Mouse (Mus musculus): Measurements from ENCODE around the gene Med13l. TPM values are rescaled to one million over a fixed set of nuclear protein-coding genes. Genes with fewer than 3 reads are reported as not detected.

Gene Med13l
- total and polyA plus RNA-seq, 2 experiments, result 4.2 to 5.0 TPM

GRCm38 (mm10) chr5:118618963-118619610, 58.6 kb downstream of the Med13l start:
- no peak for TF ChIP-seq CTCF (IDR thresholded peaks at IDR 0.05; ENCODE audit: low read depth, low read length)
- no peak for DNase-seq (ENCODE audit: extremely low read depth, low read depth, low spot score)
- peaks cover 25% of the 10 kb centered on the region for H3K4me1 ChIP-seq (ENCODE audit: control insufficient read depth, insufficient read depth, low read length)
- H3K9ac ChIP-seq (ENCODE audit: low read depth, low read length), result no peak overlapping the region
- H3K79me2 ChIP-seq (ENCODE audit: control insufficient read depth, insufficient read depth, low read length), result peaks cover 43% of the 10 kb centered on the region
- no peak overlapping the region for H3K27ac ChIP-seq (replicated peaks; ENCODE audit: insufficient read depth, low read depth, low read length)
- H3K4me3 ChIP-seq (ENCODE audit: insufficient read depth, low read depth, low read length), result no peak overlapping the region
- WGBS, result 93% methylated on average over 12 of the region's 12 CpGs
- no peaks in the 10 kb centered on the region for H3K27me3 ChIP-seq (ENCODE audit: control insufficient read depth, insufficient read depth, low read length)
- no peaks in the 10 kb centered on the region for H3K36me3 ChIP-seq (ENCODE audit: control insufficient read depth, insufficient read depth, low read length)

GRCm38 (mm10) chr5:118619801-118620200, 59.3 kb downstream of the Med13l start:
- Histone ChIP-seq H3K4me1 (ENCODE audit: control insufficient read depth, insufficient read depth, low read length) (peaks cover 21% of the 10 kb centered on the region), H3K36me3 (ENCODE audit: control insufficient read depth, insufficient read depth, low read length) (no peaks in the 10 kb centered on the region)
- DNase-seq (ENCODE audit: extremely low read depth, low read depth, low spot score), result no peak

GRCm38 (mm10) chr5:118620330-118620910, 59.9 kb downstream of the Med13l start:
- no peaks in the 10 kb centered on the region for H3K27me3 ChIP-seq (ENCODE audit: control insufficient read depth, insufficient read depth, low read length)
- 50% methylated on average over 7 of the region's 7 CpGs for WGBS
- H3K4me3 ChIP-seq (ENCODE audit: insufficient read depth, low read depth, low read length), result no peak overlapping the region
- TF ChIP-seq CTCF (IDR thresholded peaks at IDR 0.05; ENCODE audit: low read depth, low read length), result no peak
- TF ChIP-seq POLR2A (IDR thresholded peaks at IDR 0.05; ENCODE audit: extremely low read depth, insufficient read depth, low read length), result no peak
- no peak overlapping the region for H3K9ac ChIP-seq (ENCODE audit: low read depth, low read length)
- DNase-seq (ENCODE audit: extremely low read depth, low read depth, low spot score), result peak; percentile 86
- H3K27ac ChIP-seq (replicated peaks; ENCODE audit: insufficient read depth, low read depth, low read length), result no peak overlapping the region
- peaks cover 50% of the 10 kb centered on the region for H3K79me2 ChIP-seq (ENCODE audit: control insufficient read depth, insufficient read depth, low read length)
- H3K4me1 ChIP-seq (ENCODE audit: control insufficient read depth, insufficient read depth, low read length), result peaks cover 21% of the 10 kb centered on the region
- no peaks in the 10 kb centered on the region for H3K36me3 ChIP-seq (ENCODE audit: control insufficient read depth, insufficient read depth, low read length)

More at GRCm38 (mm10) chr5:118619801-118620200, 59.3 kb downstream of the Med13l start:
- TF ChIP-seq CTCF (IDR thresholded peaks at IDR 0.05; ENCODE audit: low read depth, low read length) (no peak), POLR2A (IDR thresholded peaks at IDR 0.05; ENCODE audit: extremely low read depth, insufficient read depth, low read length) (no peak)
- H3K27me3 ChIP-seq (ENCODE audit: control insufficient read depth, insufficient read depth, low read length), result no peaks in the 10 kb centered on the region
- H3K4me3 ChIP-seq (ENCODE audit: insufficient read depth, low read depth, low read length), result no peak overlapping the region
- no peak overlapping the region for H3K9ac ChIP-seq (ENCODE audit: low read depth, low read length)
- 79% methylated on average over 7 of the region's 7 CpGs for WGBS
- H3K27ac ChIP-seq (replicated peaks; ENCODE audit: insufficient read depth, low read depth, low read length), result no peak overlapping the region
- peaks cover 48% of the 10 kb centered on the region for H3K79me2 ChIP-seq (ENCODE audit: control insufficient read depth, insufficient read depth, low read length)

GRCm38 (mm10) chr5:118621877-118622276, 61.4 kb downstream of the Med13l start:
- H3K27ac ChIP-seq (replicated peaks; ENCODE audit: insufficient read depth, low read depth, low read length), result no peak overlapping the region
- DNase-seq (ENCODE audit: extremely low read depth, low read depth, low spot score), result peak; percentile 61
- peaks cover 16% of the 10 kb centered on the region for H3K4me1 ChIP-seq (ENCODE audit: control insufficient read depth, insufficient read depth, low read length)
- H3K9ac ChIP-seq (ENCODE audit: low read depth, low read length), result no peak overlapping the region
- no peaks in the 10 kb centered on the region for H3K27me3 ChIP-seq (ENCODE audit: control insufficient read depth, insufficient read depth, low read length)
- 31% methylated on average over 4 of the region's 4 CpGs for WGBS
- peaks cover 44% of the 10 kb centered on the region for H3K79me2 ChIP-seq (ENCODE audit: control insufficient read depth, insufficient read depth, low read length)
- no peak overlapping the region for H3K4me3 ChIP-seq (ENCODE audit: insufficient read depth, low read depth, low read length)
- H3K36me3 ChIP-seq (ENCODE audit: control insufficient read depth, insufficient read depth, low read length), result no peaks in the 10 kb centered on the region
- TF ChIP-seq POLR2A (IDR thresholded peaks at IDR 0.05; ENCODE audit: extremely low read depth, insufficient read depth, low read length), result no peak
- no peak for TF ChIP-seq CTCF (IDR thresholded peaks at IDR 0.05; ENCODE audit: low read depth, low read length)

GRCm38 (mm10) chr5:118622346-118622745, 61.9 kb downstream of the Med13l start:
- 79% methylated on average over 5 of the region's 5 CpGs for WGBS
- DNase-seq (ENCODE audit: extremely low read depth, low read depth, low spot score), result peak; percentile 24

GRCm38 (mm10) chr5:118623797-118624196, 63.3 kb downstream of the Med13l start:
- no peaks in the 10 kb centered on the region for H3K27me3 ChIP-seq (ENCODE audit: control insufficient read depth, insufficient read depth, low read length)
- H3K79me2 ChIP-seq (ENCODE audit: control insufficient read depth, insufficient read depth, low read length), result peaks cover 40% of the 10 kb centered on the region
- WGBS, result 83% methylated on average over 5 of the region's 5 CpGs

More at GRCm38 (mm10) chr5:118622346-118622745, 61.9 kb downstream of the Med13l start:
- Histone ChIP-seq H3K36me3 (ENCODE audit: control insufficient read depth, insufficient read depth, low read length) (no peaks in the 10 kb centered on the region), H3K79me2 (ENCODE audit: control insufficient read depth, insufficient read depth, low read length) (peaks cover 44% of the 10 kb centered on the region), H3K9ac (ENCODE audit: low read depth, low read length) (no peak overlapping the region), H3K4me3 (ENCODE audit: insufficient read depth, low read depth, low read length) (no peak overlapping the region), H3K27me3 (ENCODE audit: control insufficient read depth, insufficient read depth, low read length) (no peaks in the 10 kb centered on the region), H3K4me1 (ENCODE audit: control insufficient read depth, insufficient read depth, low read length) (peaks cover 16% of the 10 kb centered on the region), H3K27ac (replicated peaks; ENCODE audit: insufficient read depth, low read depth, low read length) (no peak overlapping the region)
- no peak for TF ChIP-seq POLR2A (IDR thresholded peaks at IDR 0.05; ENCODE audit: extremely low read depth, insufficient read depth, low read length)
- TF ChIP-seq CTCF (IDR thresholded peaks at IDR 0.05; ENCODE audit: low read depth, low read length), result no peak

More at GRCm38 (mm10) chr5:118623797-118624196, 63.3 kb downstream of the Med13l start:
- H3K4me3 ChIP-seq (ENCODE audit: insufficient read depth, low read depth, low read length), result no peak overlapping the region
- no peak for TF ChIP-seq POLR2A (IDR thresholded peaks at IDR 0.05; ENCODE audit: extremely low read depth, insufficient read depth, low read length)
- no peak for TF ChIP-seq CTCF (IDR thresholded peaks at IDR 0.05; ENCODE audit: low read depth, low read length)
- no peak for DNase-seq (ENCODE audit: extremely low read depth, low read depth, low spot score)
- no peak overlapping the region for H3K27ac ChIP-seq (replicated peaks; ENCODE audit: insufficient read depth, low read depth, low read length)
- peaks cover 15% of the 10 kb centered on the region for H3K4me1 ChIP-seq (ENCODE audit: control insufficient read depth, insufficient read depth, low read length)
- no peaks in the 10 kb centered on the region for H3K36me3 ChIP-seq (ENCODE audit: control insufficient read depth, insufficient read depth, low read length)
- H3K9ac ChIP-seq (ENCODE audit: low read depth, low read length), result no peak overlapping the region

All from liver, adult 2 months (tissue).